ENCODE assay signal across 8 mouse cellular contexts in genomic region chr8:31460349-31460748, GRCm38 (mm10).
A peak's percentile ranks its signal among the peaks of the same experiment; 100 is the strongest.
DNase-seq lines count a peak whose midpoint lies in the region; ATAC-seq lines count a peak whose summit lies in the region.

No protein-coding gene starts in this region.

- no peak for DNase-seq in cerebellum, adult 11 months
- peak; percentile 3 for DNase-seq in layer of hippocampus, adult 11-12 months (ENCODE audit: low spot score)
- no peak for DNase-seq in layer of hippocampus, adult 8-10 months (ENCODE audit: low spot score in 2 of 2)
- DNase-seq in MN1 (ENCODE audit: low spot score), result peak; percentile 37
- DNase-seq in cerebellum, postnatal 14 days, result peak; percentile 86 to 91
- DNase-seq in embryo, embryonic 11 days, result no peak
- DNase-seq in kidney, postnatal 4 days, result no peak

- ATAC-seq in cerebellum, adult (ENCODE audit: insufficient number of reproducible peaks, low FRiP score, low TSS enrichment), result peak; percentile 52; the same call in 1 of the 2 replicates

Comparison
In these comparisons a context has a peak if more than half of its experiments do, and no peak if none do; other contexts are left out.
1. DNase-seq: peak in layer of hippocampus, adult 11-12 months (single experiment), MN1 (single experiment) and cerebellum, postnatal 14 days (2 of 2); none in cerebellum, adult 11 months (single experiment), layer of hippocampus, adult 8-10 months (0 of 2), embryo, embryonic 11 days (single experiment) and kidney, postnatal 4 days (0 of 2).